Mouse (Mus musculus) erythroblast, embryonic 14.5 days (primary cell): Measurements from ENCODE around the gene Clpp. TPM values are rescaled to one million over a fixed set of nuclear protein-coding genes. Genes with fewer than 3 reads are reported as not detected.

Experiments used
- H3K27me3 ChIP-seq: 2 replicates; pipeline ENCODE4 v1.6.1; 2012; ENCODE audit warnings: inconsistent platforms; ENCODE audit not compliant: control insufficient read depth
- H3K36me3 ChIP-seq: 2 replicates; pipeline ENCODE4 v1.6.1; 2012; ENCODE audit warnings: mild to moderate bottlenecking, inconsistent platforms; ENCODE audit not compliant: control insufficient read depth
- H3K4me1 ChIP-seq: 2 replicates; pipeline ENCODE4 v1.6.1; 2012; ENCODE audit warnings: inconsistent platforms; ENCODE audit not compliant: control insufficient read depth
- H3K4me3 ChIP-seq: replicated peaks from 2 replicates; pipeline ENCODE3; 2012; ENCODE audit warnings: moderate library complexity, mild to moderate bottlenecking, inconsistent platforms
- H3K9me3 ChIP-seq: 2 replicates; pipeline ENCODE4 v1.6.1; 2012; ENCODE audit warnings: low read length, inconsistent platforms, mixed read lengths; ENCODE audit not compliant: control insufficient read depth
- GATA1 ChIP-seq: IDR thresholded peaks from 2 replicates; pipeline ENCODE4 v1.6.1; 2012; ENCODE audit warnings: low read length, inconsistent platforms, mixed read lengths
- TAL1 ChIP-seq: IDR thresholded peaks from 3 replicates; pipeline ENCODE4 v1.6.1; 2012; ENCODE audit warnings: low read length, inconsistent platforms, mixed read lengths
- polyA plus RNA-seq: library from polyadenylated mRNA; stranded (reverse); fragments of >175 nt; gene quantifications from 2 replicates; pipeline ENCODE4 v1.2.3, GENCODE M21; 2012

Gene Clpp
- polyA plus RNA-seq, 1 experiment = 12.3 TPM

DNA sequence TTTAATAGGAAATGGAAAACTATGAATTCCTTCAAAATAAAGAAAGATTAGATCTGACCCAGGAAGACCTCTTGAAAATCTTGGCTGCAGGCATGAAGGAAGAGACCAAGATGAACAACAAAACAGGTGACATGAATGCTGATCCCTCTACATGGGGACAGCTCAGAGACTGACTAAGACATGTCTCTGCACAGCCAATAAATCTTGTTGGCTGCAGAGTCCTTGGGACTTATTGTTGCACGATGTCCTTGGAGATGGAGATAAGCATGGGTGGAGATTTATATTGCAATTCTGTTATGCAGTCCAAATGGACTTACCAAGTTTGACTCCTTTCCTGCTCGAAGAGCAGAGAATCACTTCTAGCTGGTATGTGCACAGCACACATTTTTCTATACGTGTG, 20.8 kb upstream of the Clpp start:
- TF ChIP-seq TAL1 (no peak), GATA1 (no peak)
- Histone ChIP-seq H3K9me3 (no peaks in the 10 kb centered on the region), H3K27me3 (peaks cover 33% of the 10 kb centered on the region), H3K4me3 (no peak overlapping the region), H3K4me1 (peaks cover 1% of the 10 kb centered on the region), H3K36me3 (no peaks in the 10 kb centered on the region)

GRCm38 (mm10) chr17:56970081-56970480, 20.0 kb upstream of the Clpp start:
- no peak overlapping the region for H3K4me3 ChIP-seq
- no peaks in the 10 kb centered on the region for H3K9me3 ChIP-seq
- H3K4me1 ChIP-seq = peaks cover 6% of the 10 kb centered on the region
- no peaks in the 10 kb centered on the region for H3K36me3 ChIP-seq
- TF ChIP-seq TAL1 (no peak), GATA1 (no peak)
- peaks cover 31% of the 10 kb centered on the region for H3K27me3 ChIP-seq

- Histone ChIP-seq H3K36me3 (no peaks in the 10 kb centered on the region), H3K4me1 (peaks cover 8% of the 10 kb centered on the region), H3K27me3 (peaks cover 25% of the 10 kb centered on the region), H3K4me3 (no peak overlapping the region), H3K9me3 (no peaks in the 10 kb centered on the region)
- TF ChIP-seq GATA1 (no peak), TAL1 (no peak)
Observed at GRCm38 (mm10) chr17:56973956-56974707, 16.0 kb upstream of the Clpp start.

DNA sequence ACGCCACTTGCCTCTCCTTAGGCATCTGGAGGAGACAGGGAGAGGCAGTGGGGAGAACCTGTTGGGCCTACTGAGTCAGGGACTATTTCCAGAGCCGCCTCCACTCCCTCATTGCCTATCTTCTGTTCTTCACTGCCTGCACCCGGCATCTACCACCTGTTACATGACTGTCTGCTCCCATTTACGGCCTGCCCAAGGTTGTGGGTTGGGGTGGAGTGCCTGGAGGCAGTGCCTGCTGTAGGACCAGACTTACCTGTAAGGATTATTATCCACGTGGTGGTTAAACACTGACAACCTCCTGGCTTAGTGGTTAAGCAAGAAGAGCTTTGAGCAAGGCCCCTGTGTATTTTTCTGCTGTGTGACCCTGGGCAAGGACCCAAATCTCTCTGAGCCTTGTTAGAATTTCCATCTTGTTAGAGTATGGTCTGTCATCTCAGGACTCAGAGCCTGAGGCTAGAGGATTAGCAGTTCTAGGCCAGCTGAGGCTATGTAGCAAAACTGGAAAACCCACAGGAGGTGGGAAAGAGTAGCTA, 15.3 kb upstream of the Clpp start:
- Histone ChIP-seq H3K36me3 (no peaks in the 10 kb centered on the region), H3K9me3 (no peaks in the 10 kb centered on the region), H3K4me3 (no peak overlapping the region), H3K27me3 (peaks cover 19% of the 10 kb centered on the region), H3K4me1 (peaks cover 8% of the 10 kb centered on the region)
- no peak for TF ChIP-seq TAL1
- TF ChIP-seq GATA1 = no peak

DNA sequence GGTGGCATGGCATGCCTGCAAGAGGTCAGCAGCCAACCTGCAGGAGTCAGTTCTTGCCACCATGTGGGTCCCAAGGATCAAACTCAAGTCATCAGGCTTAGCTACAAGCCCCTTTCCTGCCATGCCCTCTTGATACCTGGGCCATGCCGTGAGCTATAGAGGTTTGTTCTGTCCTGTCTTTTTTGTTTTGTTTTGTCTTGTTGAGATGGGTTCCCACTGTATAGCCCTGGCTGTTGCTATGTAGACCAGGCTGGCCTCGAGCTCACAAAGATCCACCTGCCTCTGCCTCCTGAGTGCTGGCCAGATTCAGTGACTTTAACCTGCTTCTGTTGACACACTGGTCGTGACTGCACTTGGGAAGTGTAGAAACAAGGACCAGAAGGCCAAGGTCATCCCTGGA, 14.7 kb upstream of the Clpp start:
- H3K27me3 ChIP-seq = peaks cover 14% of the 10 kb centered on the region
- TF ChIP-seq GATA1 = no peak
- TF ChIP-seq TAL1 = no peak

DNA sequence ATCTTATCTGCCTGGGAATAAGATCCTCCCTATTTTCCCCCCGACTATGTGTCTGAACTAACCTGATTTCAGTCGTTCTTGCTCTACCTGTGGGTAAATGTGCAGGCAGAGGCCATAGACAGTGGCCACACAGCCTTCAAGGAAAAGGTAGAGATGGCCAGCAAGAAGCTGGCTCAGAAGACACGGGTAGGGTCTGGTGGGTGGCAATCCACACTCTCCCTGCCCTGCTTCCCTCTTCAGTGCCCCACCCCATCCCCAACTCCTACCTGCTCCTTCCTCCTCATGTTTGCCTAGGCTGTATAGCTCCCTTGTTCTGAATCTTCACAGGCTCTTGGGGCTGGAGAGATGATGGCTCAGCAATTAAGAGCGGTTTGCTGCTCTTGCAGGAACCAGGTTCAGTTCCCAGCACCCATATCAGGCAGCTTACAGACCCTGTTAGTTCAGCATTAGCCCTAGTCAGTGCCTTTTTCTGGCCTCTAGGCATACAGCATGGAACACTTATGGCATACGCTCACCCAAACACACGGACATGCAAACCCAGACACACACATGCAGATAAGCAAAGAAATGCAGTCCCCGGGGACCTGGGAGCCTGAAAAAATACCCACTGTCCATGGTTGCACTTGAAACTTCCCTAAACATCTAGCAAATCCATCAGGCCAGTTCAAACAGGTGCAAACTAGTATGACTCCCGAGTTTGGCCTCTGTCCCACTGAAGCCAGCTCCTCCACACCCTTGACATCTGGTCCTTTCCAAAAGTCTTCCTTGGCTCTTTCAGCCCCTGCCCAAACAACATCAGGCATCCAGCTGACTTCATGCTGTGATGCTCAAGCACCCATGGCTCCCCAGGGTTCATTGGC, 13.3 kb upstream of the Clpp start:
- Histone ChIP-seq H3K4me1 (peaks cover 8% of the 10 kb centered on the region), H3K4me3 (no peak overlapping the region), H3K27me3 (peaks cover 2% of the 10 kb centered on the region), H3K9me3 (no peaks in the 10 kb centered on the region), H3K36me3 (no peaks in the 10 kb centered on the region)
- no peak for TF ChIP-seq TAL1
- TF ChIP-seq GATA1 = no peak

More for the DNA sequence above, 14.7 kb upstream of the Clpp start:
- Histone ChIP-seq H3K36me3 (no peaks in the 10 kb centered on the region), H3K4me3 (no peak overlapping the region), H3K9me3 (no peaks in the 10 kb centered on the region), H3K4me1 (peaks cover 8% of the 10 kb centered on the region)

DNA sequence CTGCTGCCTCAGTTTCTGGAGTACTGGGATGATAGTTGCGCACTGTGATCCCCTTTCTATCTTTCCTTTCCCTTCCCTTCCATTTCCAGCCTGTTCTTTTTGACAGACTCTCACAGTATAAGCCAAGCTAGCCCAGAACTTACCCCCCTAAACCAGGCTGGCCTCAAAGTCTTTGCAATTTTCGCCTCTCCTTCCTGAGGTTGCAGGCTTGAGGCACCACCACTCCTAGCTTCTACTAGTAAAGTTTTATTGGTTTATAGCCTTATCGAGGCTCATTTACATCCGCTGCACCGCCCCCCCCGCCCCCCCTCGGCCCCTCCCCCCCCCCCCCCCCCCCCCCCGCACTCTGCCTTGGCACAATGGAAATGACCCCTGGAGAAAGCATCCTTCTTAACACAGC, 10.6 kb upstream of the Clpp start:
- Histone ChIP-seq H3K36me3 (no peaks in the 10 kb centered on the region), H3K4me1 (peaks cover 9% of the 10 kb centered on the region), H3K9me3 (no peaks in the 10 kb centered on the region), H3K27me3 (no peaks in the 10 kb centered on the region), H3K4me3 (no peak overlapping the region)
- TF ChIP-seq TAL1 = no peak

GRCm38 (mm10) chr17:56981049-56981448, 9.1 kb upstream of the Clpp start:
- no peaks in the 10 kb centered on the region for H3K36me3 ChIP-seq
- H3K4me1 ChIP-seq = peaks cover 7% of the 10 kb centered on the region
- no peaks in the 10 kb centered on the region for H3K27me3 ChIP-seq
- no peaks in the 10 kb centered on the region for H3K9me3 ChIP-seq
- no peak overlapping the region for H3K4me3 ChIP-seq
- TF ChIP-seq GATA1 (no peak), TAL1 (no peak)

DNA sequence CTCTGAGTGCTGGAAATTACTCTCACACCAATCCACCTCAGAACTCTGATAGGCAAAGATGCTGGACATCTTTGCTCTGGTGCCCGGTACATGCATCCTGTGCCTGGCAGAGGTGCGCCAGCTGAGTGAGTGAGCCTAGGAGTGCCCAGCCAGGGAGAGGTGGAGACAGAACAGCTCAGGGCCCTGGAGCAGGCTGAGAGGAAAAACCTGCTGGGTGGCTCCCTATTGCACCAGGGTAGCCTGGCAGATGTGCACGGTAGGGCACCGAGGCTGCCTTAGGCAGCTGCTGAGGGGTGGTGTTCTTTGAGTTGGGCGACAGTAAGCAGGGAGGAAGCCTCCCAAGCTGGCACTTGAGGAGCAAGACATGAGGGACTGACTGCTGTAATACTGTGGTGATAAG, 8.1 kb upstream of the Clpp start, which contains the start of gene Acer1:
Acer1 (minus strand) TSS at position 114 of the 400 bp plus-strand sequence.
- Histone ChIP-seq H3K4me3 (no peak within 1 kb of the TSS), H3K4me1 (peaks cover 5% of the 10 kb centered on the region; the same call in 1 of the 2 replicates), H3K9me3 (no peaks in the 10 kb centered on the region), H3K27me3 (no peaks in the 10 kb centered on the region), H3K36me3 (no peaks in the 10 kb centered on the region)
- TF ChIP-seq TAL1 (no peak), GATA1 (no peak)
